Mouse (Mus musculus): ENCODE data around the gene Mmrn2. TPM values are rescaled to one million over a fixed set of nuclear protein-coding genes. Genes with fewer than 3 reads are reported as not detected.
A peak's percentile ranks its signal among the peaks of the same experiment; 100 is the strongest.

The Mmrn2 gene
- 1 to 10 TPM; 2.7 to 5.2 TPM for total RNA-seq (2021)
- long read RNA-seq, experiment 1, partial matches to known transcripts = 2 of 3 reads
- long read RNA-seq, experiment 1, other reads (novel, unspliced or antisense) = 0 of 3 reads
- long read RNA-seq, experiment 2, partial matches to known transcripts = 1 of 3 reads
- long read RNA-seq, experiment 2, other reads (novel, unspliced or antisense) = 0 of 3 reads

DNA sequence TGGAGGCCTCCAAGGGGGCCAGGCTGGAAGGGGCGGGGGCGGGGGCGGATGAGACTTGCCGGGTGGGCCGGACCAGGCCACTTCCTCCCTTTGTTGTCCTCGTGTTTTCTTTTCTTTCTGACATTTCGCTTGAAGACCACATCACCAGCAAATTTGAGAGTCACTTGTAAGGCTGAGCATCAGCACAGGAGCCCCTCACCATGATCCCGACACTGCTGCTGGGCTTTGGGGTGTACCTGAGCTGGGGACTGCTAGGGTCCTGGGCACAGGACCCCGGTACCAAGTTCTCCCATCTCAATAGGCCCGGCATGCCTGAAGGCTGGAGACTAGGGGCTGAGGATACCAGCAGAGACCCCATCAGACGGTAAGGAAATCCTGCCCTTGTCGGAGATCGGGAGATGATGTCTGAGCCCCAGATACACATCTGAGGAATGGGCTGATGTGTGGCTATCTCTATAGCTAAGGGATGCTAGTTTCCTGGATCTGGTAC lies at the start of gene Mmrn2:
Gene Mmrn2, plus strand, starts transcription at position 51 of the 490 bp plus-strand sequence.
- no peak for DNase-seq (ENCODE audit: low spot score in 2 of 2)

DNA sequence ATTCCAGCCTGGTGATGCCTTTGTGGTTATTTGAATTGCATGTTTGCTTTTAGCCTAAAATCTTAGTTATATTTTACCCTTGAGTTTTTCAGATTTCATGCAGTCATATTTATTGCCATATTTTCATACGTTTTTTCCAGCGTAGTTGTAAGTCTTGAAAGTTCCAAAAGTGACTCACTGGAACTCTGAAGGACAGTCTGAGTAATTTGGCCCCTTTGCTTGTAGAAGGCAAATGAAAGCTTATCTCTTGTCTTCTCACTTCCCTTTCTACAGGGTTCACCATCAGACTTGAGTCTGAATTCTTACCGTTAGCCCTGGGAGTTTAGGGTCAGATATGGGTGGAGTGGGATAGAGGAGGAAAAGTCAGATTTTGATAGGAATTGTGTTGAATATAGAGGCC lies 48.7 kb upstream of the Mmrn2 start:
- no peak for DNase-seq (ENCODE audit: low spot score in 2 of 2)

DNA sequence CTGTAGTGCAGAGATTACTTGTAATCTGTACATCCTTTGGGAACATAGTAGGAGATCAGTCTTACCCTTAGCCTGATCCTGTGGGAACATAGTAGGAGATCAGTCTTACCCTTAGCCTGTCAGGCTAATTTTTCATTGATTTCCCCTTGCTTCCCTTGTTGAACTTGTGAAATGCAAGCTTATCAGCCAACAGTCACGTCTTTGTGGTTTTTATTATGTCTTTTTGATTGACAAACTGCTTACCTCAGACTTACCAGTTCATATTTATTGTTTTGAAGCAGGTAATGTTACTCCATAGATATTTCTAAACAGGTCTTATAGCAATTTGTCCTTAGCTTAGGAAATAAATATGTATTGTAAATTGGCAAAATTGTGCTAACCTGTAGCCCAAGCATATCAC lies 47.6 kb upstream of the Mmrn2 start:
- no peak for DNase-seq (ENCODE audit: low spot score in 2 of 2)

DNA sequence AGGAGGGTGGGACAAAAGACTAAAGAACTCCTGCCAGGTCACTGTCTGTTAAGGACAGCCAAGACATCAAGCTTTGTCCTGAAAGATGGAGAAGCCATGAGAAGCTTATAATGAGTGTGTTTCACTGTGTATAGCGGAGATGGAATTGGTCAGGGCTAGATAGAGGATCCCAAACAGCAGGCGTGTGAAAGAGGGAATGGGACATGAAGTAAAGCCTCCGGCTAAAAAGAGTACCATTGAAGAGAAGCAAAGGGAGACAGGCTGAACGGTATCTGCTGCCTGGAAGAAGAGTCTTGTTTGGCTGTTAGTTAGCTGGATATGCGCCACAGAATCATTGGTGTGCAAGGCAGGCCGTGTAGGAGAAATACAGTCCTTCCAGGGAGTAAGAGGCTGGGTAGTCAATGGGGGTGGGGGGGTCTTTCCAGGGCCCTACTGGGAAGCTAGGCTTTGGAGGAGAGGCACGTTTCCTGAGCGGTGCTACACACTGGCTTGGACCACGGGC lies 44.6 kb upstream of the Mmrn2 start:
- peak in 1 of 2 experiments; percentile 48 for DNase-seq (ENCODE audit: low spot score in 2 of 2)

DNA sequence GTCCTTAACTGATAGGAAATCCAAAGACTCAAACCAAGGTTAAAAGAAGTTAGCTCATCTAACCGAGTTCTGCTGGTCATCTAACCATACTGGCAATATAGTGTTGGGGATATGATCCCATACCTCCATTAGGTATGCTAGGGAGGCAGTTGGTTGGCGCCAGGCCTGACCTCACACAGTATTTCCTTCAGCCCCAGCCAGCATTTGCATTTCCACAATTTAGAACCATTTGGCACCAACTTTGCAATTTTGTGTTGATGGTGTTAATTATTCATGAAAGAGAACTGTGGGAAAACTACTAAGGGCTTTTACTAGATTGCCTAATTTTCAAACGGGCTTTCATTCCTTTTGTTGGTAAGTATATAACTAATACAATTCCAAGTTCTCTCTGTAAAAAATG lies 43.4 kb upstream of the Mmrn2 start:
- DNase-seq (ENCODE audit: low spot score in 2 of 2) = peak; percentile 37 to 82

DNA sequence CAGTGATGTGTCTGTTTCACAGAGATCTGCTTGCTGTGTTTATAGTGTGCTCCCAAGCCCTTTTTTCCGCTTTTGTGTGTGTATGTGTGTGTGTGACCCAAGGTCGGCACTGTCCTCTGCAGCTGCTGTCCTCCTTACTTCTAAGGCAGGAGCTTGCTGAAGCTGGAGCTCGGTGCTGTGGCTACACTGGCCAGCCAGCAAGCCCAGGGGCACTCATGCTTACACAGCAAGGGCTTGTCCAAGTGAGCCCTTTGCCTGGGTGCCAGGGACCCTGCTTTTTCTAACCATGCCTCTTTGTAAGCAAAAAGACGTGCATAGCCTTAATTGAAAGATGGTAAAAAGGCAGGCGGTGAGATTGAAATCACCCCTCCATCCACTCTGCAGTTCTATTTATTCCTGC lies 42.8 kb upstream of the Mmrn2 start:
- DNase-seq (ENCODE audit: low spot score in 2 of 2) = peak; percentile 38 to 82

DNA sequence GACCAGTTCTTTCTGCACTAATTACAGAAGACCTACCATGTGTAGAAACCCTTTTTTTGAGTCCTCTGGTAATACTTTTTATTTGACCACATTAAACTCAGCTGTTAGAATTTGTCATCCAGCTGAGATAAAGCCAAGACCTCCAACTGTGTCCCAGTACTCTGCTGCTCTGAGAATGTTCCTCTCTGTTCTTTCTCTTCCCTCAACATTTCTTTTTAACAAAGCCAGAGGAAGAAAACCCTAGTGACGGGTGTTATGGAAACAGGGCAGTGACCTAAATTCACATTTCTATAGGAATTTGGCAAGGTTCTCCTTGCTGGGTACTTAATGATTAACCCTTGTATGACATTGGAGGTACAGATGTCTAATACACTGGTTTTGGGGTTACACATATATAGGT lies 35.8 kb upstream of the Mmrn2 start:
- DNase-seq (ENCODE audit: low spot score in 2 of 2) = peak in 1 of 2 experiments; percentile 68

DNA sequence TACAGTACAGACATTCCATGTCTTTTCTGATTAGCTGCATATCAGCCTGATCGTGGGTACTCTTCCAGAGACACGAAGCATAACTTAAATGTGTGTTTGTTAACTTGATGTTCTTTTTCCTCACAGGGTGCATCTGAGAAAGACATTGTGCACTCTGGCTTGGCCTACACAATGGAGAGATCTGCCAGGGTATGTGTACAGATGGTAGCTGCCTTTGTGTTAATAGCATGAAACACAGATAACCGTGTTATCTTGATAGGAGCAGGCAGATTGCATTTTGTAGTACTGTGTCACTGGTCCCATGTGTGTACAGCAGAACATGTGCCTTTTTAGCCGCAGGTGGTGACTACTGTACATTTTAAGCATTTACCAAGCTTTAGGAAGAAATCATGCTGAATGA lies 33.3 kb upstream of the Mmrn2 start:
- DNase-seq (ENCODE audit: low spot score in 2 of 2) = peak in 1 of 2 experiments; percentile 28

DNA sequence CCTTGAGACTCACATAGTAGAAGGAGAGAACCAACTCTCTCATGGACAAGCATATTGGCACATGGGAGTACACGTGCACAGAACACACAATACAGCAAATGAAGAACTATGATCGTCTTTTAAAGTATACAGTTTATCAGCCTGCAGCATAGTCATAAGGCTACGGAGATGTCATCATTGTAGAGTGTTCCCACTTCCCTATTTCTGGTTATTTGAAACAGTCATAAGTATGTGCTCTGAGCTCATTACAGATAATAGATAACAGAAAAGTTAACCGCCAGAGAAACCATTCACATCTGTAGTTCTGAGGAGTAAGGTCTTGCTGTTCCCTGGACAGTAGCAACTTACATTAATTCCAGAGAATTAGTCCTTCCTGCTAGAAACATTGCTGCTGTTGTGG lies 32.2 kb upstream of the Mmrn2 start:
- no peak for DNase-seq (ENCODE audit: low spot score in 2 of 2)

DNA sequence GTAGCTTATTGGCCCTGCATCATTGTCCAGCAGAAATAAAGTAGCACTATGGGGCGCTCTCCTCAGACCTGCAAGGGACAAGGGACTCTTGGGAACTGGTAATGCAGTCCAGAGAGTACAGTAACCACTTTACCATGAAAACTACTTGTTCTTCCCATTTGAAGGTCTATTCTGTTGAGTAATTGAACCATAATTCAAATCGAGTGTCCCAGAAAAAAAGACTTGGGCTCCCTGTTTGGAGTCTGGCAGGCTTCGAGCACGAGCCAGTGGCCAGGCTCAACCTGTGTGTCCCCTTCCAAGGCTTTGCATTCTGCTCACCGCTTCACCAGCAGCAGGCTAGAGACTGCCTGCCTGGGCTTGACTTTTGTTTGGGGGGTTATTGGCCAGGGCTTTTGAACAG lies 30.9 kb upstream of the Mmrn2 start:
- no peak for DNase-seq (ENCODE audit: low spot score in 2 of 2)

DNA sequence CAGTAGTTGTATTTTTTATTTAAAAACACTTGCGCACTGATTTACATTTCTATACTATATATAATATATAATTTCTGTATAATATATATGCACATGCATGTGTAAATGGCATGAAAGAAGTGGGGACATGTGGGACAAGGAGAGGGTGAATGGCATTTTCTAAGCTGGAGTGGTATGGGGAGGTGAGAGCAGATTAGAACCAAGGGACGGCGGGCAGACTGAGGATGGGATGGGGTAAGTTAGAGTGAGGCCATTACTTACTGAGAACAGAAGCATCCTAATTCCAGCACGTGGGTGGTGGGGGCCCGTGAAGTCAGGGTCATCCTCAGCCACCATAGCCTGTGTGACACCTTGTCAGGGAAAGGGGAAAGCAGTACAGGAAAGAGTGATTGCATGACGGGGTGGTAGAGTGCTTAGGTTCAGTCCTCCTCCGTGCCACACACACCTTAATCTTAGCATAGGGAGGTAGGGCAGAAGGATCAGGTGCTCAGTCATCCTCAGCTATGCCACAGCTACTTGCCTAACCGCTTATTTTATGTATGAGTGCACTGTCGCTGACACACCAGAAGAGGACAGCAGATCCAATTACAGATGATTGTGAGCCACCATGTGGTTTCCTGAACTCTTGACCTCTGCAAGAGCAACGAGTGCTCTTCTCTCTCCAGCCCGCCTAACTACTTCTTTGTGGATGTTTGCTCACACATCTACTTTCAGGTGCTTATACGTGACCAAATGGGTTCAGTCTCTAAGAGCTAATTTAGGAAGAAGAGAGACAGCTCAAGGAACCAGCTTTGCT lies 29.3 kb upstream of the Mmrn2 start:
- DNase-seq (ENCODE audit: low spot score in 2 of 2) = no peak

DNA sequence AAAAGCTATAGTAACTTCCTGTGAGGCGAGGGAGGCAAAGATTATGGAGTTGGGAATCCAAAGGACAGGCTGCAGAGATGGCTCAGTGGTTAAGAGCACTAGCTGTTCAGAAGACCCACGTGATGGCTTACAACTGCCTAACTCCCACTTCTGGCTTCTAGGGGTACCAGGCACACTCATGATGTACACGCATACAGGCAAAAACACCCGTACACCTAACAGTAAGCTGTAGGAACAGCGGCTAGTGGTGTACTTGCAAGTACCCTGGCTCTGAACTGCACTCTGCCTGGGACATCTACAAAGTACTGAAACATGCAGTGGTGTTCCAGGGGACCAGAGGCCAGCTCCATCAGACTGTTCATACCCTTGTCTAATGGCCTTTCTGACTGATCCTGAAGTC lies 28.2 kb upstream of the Mmrn2 start:
- no peak for DNase-seq (ENCODE audit: low spot score in 2 of 2)

DNA sequence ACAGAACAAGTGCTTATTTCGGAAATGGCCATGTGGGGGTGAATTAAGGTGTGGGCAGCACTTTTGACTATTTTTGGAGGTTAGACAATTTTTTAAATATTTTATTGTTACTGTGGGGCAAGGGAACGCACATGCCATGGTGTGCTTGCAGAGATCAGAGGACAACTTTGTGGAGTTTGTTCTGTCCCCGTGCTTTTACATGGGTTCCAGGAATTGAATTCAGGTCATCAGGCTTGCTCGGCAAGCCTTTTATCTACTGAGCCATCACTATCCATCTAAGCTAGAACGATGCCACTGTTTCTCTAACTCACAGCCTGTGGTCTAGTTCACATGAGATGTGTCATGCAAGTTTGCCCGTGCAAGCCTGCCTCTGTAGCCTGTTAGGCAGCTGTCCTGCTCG lies 27.0 kb upstream of the Mmrn2 start:
- DNase-seq (ENCODE audit: low spot score in 2 of 2) = no peak

DNA sequence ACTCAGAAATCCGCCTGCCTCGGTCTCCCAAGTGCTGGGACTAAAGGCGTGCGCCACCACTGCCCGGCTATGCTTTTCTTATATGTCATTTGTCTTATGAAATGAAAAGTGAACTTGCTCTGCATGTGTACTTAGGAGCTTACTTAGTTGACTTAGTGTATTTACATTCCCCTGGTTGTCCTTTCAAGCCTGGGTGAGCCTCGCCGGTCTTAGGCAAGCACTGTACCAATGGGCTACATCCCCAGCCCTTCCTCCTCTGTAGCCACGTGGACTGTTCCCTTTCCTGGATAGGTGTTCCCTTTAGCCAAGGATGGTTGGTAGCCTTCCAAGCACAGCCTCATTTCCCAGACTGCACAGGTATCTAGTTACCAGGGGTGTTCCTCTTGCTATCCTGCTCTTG lies 26.3 kb upstream of the Mmrn2 start:
- no peak for DNase-seq (ENCODE audit: low spot score in 2 of 2)

DNA sequence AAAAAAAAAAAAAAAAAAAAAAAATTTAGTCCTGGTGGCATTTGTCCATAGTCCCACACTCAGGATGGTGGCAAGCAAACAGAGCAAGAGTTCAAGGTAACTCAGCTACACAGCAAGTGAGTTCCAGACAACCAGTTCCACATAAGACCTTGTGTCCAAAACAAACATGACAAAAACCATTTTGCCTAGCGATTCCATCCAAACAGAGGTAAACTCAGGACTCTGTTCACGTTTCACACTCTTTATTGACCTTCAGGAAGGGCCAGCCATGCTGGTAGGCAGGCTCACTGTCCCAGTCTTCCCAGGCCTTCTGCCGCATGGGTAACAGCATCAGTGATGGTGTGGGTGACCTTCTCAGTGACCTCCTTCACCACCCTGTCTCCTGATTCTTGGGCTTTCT lies 23.6 kb upstream of the Mmrn2 start:
- no peak for DNase-seq (ENCODE audit: low spot score in 2 of 2)

DNA sequence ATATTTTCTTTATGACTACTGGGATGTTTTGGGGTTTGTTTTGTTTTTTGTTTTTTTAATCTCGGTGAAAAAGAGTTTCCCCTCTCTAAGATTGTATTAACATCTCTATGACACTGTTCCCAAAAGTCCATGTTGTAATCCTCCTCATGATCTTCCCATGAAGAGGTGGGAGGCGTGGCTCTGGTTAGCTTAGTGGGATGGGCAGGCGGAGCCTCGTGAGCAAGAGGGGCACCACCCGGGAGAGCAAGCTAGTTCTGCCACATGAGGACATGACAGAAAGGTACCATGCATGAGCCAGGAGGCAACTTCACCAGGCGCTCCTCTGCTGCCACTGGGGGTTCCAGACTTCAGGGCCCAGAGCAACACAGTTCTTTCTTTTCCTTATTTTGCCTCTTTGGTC lies 22.7 kb upstream of the Mmrn2 start:
- no peak for DNase-seq (ENCODE audit: low spot score in 2 of 2)

DNA sequence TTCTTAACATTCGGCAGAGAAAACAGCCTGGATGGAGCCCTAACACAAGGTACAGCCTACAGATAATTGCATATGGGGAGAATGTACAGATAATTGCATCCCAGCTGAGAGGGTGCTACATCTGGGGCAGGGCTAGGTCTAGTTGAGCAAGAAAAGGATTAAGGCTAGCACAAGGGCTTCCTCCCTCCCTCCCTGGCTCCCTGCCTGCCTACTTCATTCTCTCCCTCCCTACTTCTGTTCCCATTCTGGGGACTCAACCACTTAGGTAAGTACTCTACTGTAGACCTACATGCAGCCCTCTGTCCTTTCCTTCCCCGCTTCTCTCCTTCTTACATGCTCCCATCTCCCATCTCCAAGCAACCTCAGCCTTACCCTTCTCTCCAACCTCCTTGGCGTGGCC lies 21.9 kb upstream of the Mmrn2 start:
- no peak for DNase-seq (ENCODE audit: low spot score in 2 of 2)

DNA sequence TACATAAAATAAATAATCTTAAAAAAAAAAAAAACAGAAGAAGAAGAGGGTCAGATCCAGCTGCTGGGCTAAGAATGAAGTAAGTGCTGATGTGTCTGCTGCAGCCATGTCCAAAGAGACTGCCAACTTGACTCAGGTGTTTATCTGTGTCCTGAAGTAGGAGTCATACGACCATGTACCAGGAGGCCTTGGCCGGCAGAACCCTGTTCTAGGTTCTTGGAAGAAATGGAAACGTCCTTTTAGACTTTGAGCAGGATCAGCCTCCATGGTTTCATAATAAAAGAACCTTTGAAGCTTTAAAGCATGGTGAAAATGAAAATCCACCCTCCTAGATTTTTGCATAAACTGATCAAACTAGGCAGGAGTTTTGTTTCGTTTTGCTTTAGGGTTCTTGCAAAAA lies 20.8 kb upstream of the Mmrn2 start:
- no peak for DNase-seq (ENCODE audit: low spot score in 2 of 2)

DNA sequence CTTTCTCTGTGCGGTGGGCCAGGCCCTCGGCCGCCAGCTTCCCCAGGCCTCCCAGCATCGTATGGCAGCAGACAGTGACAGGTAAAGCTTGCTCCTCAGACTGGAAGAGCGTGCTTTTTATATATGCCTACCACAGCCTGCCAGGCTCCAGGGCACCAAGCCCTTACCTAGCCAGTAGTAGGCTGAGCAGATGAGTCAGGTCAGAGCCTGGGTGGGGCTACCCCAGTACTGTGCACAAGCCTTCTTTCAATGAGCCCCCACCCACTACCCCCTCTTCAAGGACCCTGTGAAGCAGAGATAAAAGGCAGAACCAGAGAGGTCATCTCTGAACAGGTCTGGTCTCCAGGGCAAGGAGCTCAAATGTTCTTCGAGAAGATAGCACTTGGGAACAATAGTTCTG lies 20.0 kb upstream of the Mmrn2 start, which contains the start of gene Fam25c:
Gene Fam25c, minus strand, starts transcription at position 133 of the 400 bp plus-strand sequence.
- DNase-seq (ENCODE audit: low spot score in 2 of 2) = no peak

DNA sequence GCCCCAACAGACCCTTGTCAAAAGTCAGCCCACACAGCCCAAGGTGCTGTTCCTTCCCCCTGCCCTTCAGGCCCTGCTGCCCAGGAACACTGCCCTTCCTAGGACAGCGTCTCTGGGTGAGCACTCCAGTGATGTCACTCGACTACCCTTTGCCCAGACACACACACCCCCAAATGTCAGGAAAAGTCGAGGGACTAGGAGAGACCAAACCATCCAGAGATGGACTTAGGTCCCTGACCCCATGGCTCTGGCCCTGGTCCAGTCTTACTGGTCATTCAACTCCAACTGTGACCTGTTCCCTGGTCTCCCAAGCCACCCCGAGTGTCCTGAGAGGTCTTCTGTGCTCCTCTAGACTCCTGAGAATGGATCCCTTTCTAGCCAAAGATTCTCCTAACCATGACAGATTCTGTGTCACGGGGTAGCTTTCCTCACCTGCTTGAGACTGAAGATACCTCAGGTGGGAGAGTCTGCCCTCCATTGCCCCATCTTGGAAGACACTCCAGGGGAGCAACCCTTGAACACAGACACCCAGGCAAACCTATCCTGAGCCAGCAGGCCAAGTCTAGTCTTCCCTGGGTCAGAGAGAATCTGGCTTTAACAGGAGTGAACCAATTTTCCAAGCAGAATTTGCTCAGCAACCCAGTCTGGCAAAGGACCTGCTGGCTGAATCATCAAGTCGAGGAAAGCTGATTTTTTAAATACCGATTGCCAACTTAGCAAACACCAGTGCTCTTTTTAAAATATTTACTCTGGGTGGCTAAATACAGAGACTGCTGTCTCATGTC lies 17.4 kb upstream of the Mmrn2 start:
- DNase-seq (ENCODE audit: low spot score in 2 of 2) = peak in 1 of 2 experiments; percentile 49

DNA sequence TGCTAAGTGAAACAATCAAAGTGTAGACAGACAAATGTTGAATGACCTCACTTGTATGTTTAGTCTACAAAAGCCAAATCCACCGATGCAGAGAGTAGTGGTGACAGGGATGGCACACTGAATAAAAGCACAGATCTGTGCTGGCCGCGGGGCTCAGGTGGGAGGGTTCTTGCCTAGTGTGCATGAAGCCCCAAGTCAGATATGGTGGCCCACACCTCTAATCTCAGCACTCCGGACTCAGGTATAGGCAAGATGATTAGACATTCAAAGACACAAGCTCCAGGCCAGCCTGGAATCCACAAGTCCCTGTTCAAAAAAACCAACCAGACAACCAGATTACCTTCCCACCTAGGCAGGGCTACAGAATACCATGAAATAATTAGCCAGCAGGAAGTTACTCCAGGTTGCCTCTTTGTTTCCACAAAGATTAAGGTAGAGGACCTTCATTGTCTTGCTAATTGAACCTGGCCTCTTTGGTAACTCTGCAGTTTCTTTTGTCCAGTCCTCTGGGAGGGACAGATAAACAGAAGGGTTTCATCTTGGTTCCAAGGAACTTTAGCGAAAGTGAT lies 15.5 kb upstream of the Mmrn2 start:
- DNase-seq (ENCODE audit: low spot score in 2 of 2) = no peak
